Mouse (Mus musculus): ENCODE results near the gene Kif16b.

- TF ChIP-seq CTCF (IDR thresholded peaks at IDR 0.05; ENCODE audit: low read depth, low read length) (no peak), TAL1 (conservative IDR thresholded peaks at IDR 0.05; ENCODE audit: low read depth, low read length) (no peak)
Measured at GRCm38 (mm10) chr2:142838775-142839174, 62.6 kb downstream of the Kif16b start.

All from G1E (cell line).